Mouse (Mus musculus) forebrain, embryonic 10.5 days (tissue): Measurements from ENCODE around the gene Cdk17. TPM values are rescaled to one million over a fixed set of nuclear protein-coding genes. Genes with fewer than 3 reads are reported as not detected.
A peak's percentile ranks its signal among the peaks of the same experiment; 100 is the strongest.

Experiments
- DNase-seq: peaks from one replicate; pipeline ENCODE4 v3.0.0-alpha.2; 2017; ENCODE audit warnings: low spot score; ENCODE audit errors: extremely low spot score
- H3K27ac ChIP-seq: fragments of 300-500 bp; sonication (generic); 2 replicates; pipeline ENCODE4 v1.5.1; 2016; ENCODE audit warnings: mild to moderate bottlenecking
- H3K27me3 ChIP-seq: fragments of 300-500 bp; sonication (generic); 2 replicates; pipeline ENCODE4 v1.6.1; 2016; ENCODE audit warnings: mild to moderate bottlenecking; ENCODE audit not compliant: poor library complexity, severe bottlenecking
- H3K36me3 ChIP-seq: fragments of 300-500 bp; sonication (generic); replicated peaks from 2 replicates; pipeline ENCODE4 v1.6.1; 2016; ENCODE audit warnings: mild to moderate bottlenecking, moderate library complexity
- H3K4me1 ChIP-seq: fragments of 300-500 bp; sonication (generic); 2 replicates; pipeline ENCODE4 v1.6.1; 2016
- H3K4me3 ChIP-seq: fragments of 300-500 bp; sonication (generic); 2 replicates; pipeline ENCODE4 v1.5.1; 2016; ENCODE audit warnings: mild to moderate bottlenecking, moderate library complexity
- H3K9me3 ChIP-seq: fragments of 300-500 bp; sonication (generic); 2 replicates; pipeline ENCODE4 v1.6.1; 2016; ENCODE audit warnings: mild to moderate bottlenecking, moderate library complexity
- WGBS: fragments of 180-500 bp; shearing (Covaris S2); methylation state at CpG from one replicate; pipeline ENCODE4 v1.1.7; 2016; 5-methylcytosine and 5-hydroxymethylcytosine counted together
- polyA plus RNA-seq: library from polyadenylated mRNA; unstranded; fragments of >200 nt; fragmentation: Nextera tagmentation; extraction: Ambion mirVana; gene quantifications from 2 replicates; pipeline ENCODE4 v1.2.1, GENCODE M21; 2016

The Cdk17 gene
- polyA plus RNA-seq, 1 experiment from 2014 or later = 17.6 TPM

DNA sequence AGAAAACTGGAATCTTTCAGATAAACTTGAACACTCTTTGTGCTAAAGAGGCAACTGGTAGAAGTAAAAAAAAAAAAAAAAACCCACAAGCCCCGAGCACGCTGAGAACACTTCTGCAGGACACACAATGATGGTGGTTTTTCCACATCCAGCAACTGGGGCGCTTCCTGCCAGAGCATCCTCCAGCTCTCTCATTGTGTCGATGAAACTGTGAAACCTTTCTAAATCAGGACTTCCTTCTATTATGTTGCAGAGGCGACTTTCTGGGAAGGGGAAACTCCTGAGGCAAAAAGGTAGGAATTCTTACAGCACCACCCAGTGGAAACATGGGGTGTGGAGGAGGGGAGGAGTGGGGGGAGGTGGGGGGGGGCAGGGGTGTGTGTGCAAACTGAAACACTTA lies 137.1 kb downstream of the Cdk17 start:
- H3K4me1 ChIP-seq = peaks cover 20% of the 10 kb centered on the region
- no peaks in the 10 kb centered on the region for H3K27me3 ChIP-seq
- H3K4me3 ChIP-seq = no peak overlapping the region
- 48% methylated on average over 5 of the region's 5 CpGs for WGBS
- DNase-seq = no peak
- H3K27ac ChIP-seq = no peak overlapping the region
- no peaks in the 10 kb centered on the region for H3K9me3 ChIP-seq
- H3K36me3 ChIP-seq = no peaks in the 10 kb centered on the region

DNA sequence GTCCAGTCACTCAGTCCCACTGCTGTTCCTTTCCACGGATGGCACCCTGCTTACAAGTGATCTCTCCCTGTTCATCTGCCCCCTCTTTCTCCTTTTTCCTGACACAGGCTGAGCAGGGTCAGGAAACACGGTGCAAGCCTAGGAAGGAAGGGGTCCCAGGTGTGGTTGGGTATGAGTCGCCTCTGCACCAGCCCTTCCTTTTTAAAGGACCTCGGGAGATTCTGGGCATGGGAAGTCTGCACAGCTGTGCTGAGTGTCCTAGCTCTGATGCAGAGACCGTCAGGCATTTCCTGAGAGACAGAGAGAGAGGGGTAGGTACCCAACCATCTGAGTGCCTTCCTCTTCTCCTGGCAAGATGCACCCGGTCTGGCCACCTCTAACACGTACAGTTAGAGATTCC lies 137.5 kb downstream of the Cdk17 start:
- Histone ChIP-seq H3K9me3 (no peaks in the 10 kb centered on the region), H3K36me3 (no peaks in the 10 kb centered on the region), H3K4me3 (no peak overlapping the region), H3K27me3 (no peaks in the 10 kb centered on the region), H3K4me1 (peaks cover 25% of the 10 kb centered on the region), H3K27ac (no peak overlapping the region)
- 67% methylated on average over 7 of the region's 7 CpGs for WGBS
- no peak for DNase-seq

DNA sequence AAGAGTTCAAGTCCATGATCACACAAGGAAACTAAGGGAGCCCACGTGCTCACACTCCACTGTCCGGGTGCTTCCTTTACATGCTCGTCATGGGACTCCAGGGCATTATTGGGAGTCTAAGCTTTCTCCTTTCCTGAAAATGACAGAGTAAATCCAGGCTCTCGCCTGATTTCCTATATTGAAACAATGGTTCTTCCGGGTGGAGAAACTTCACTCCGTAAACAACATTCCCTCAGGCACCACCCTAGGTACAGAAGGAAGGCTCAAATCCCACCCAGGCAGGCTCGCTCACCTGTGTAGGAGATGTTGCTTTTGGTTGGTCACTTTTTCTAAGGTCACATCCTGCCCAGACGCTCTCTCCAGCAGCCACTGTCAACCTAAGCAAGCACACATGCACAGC lies 141.2 kb downstream of the Cdk17 start:
- H3K9me3 ChIP-seq = no peaks in the 10 kb centered on the region
- no peaks in the 10 kb centered on the region for H3K36me3 ChIP-seq
- WGBS = 74% methylated on average over 8 of the region's 8 CpGs
- no peak overlapping the region for H3K27ac ChIP-seq
- H3K27me3 ChIP-seq = no peaks in the 10 kb centered on the region
- peaks cover 13% of the 10 kb centered on the region for H3K4me1 ChIP-seq
- no peak overlapping the region for H3K4me3 ChIP-seq
- no peak for DNase-seq

DNA sequence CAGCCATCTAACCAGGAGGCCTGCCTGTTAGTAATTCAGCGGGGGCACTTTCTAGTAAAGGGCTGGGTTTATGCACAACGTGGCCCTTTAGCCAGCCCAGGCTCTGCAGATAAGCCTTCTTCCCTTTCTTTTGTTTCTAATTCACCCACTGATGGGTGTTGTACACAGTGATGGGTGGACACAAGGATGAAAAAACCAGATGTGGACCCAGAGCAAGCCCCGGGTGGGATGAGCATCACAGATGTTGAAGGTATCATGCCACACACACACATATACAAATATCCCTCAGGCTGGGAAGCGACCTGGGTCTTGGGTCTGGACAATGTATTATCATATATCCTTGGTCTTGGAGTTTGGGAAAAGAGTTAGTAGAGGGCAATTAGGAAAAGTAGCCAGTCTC lies 142.6 kb downstream of the Cdk17 start:
- 84% methylated on average over 4 of the region's 4 CpGs for WGBS
- Histone ChIP-seq H3K27ac (no peak overlapping the region), H3K36me3 (no peaks in the 10 kb centered on the region), H3K4me3 (no peak overlapping the region), H3K27me3 (peaks cover 6% of the 10 kb centered on the region; the same call in 1 of the 2 replicates), H3K9me3 (no peaks in the 10 kb centered on the region), H3K4me1 (peaks cover 9% of the 10 kb centered on the region)
- DNase-seq = no peak

DNA sequence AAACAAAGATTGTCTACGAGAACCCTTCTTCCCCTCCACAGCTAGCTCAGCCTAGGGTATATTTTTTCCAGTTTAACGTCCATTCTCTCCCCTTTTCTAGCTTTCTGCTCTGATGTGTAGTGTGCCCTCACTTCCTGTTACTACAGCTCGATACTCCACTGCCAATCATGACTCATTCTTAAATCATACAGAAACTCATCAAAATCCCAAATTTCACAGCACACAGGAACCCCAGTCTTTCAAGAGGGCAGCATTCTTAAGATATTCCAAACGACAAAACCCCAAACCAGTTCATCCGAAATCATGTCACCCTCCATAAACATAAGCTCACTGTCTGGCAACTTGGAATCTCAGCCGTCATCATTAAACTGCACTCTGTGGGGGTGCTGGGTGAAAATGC lies 145.3 kb downstream of the Cdk17 start:
- WGBS = 78% methylated on average over 6 of the region's 6 CpGs
- Histone ChIP-seq H3K4me3 (no peak overlapping the region), H3K36me3 (no peaks in the 10 kb centered on the region), H3K27ac (no peak overlapping the region), H3K4me1 (peaks cover 29% of the 10 kb centered on the region), H3K9me3 (no peaks in the 10 kb centered on the region), H3K27me3 (peaks cover 12% of the 10 kb centered on the region)
- DNase-seq = no peak

DNA sequence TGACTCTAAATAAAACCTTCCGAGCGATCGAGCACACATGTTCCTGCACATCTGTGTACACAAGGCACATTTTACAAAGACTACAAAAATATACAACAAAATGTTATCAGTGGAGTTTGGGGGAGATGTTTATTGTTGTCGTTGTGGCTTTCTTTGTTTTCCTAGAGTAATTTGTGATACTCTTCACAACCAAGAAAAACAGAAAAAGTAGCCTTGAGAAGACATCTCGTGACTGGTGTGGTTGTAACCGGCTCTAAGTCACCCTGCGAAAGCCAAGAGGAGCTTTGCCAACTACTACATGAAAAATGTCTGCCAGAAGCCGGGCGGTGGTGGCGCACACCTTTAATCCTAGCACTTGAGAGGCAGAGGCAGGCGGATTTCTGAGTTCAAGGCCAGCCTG lies 145.7 kb downstream of the Cdk17 start:
- Histone ChIP-seq H3K27ac (no peak overlapping the region), H3K4me1 (peaks cover 33% of the 10 kb centered on the region), H3K9me3 (no peaks in the 10 kb centered on the region), H3K36me3 (no peaks in the 10 kb centered on the region), H3K27me3 (peaks cover 16% of the 10 kb centered on the region), H3K4me3 (no peak overlapping the region)
- WGBS = 86% methylated on average over 11 of the region's 11 CpGs
- no peak for DNase-seq

GRCm38 (mm10) chr10:93309131-93309933 lies 148.7 kb downstream of the Cdk17 start:
- H3K36me3 ChIP-seq = no peaks in the 10 kb centered on the region
- H3K4me1 ChIP-seq = peaks cover 36% of the 10 kb centered on the region
- H3K4me3 ChIP-seq = peak overlapping the region; percentile 74
- H3K27me3 ChIP-seq = peaks cover 31% of the 10 kb centered on the region
- no peaks in the 10 kb centered on the region for H3K9me3 ChIP-seq
- H3K27ac ChIP-seq = peak overlapping the region; percentile 91
- peak; percentile 64 for DNase-seq
- WGBS = under 1% methylated on average over 20 of the region's 23 CpGs

DNA sequence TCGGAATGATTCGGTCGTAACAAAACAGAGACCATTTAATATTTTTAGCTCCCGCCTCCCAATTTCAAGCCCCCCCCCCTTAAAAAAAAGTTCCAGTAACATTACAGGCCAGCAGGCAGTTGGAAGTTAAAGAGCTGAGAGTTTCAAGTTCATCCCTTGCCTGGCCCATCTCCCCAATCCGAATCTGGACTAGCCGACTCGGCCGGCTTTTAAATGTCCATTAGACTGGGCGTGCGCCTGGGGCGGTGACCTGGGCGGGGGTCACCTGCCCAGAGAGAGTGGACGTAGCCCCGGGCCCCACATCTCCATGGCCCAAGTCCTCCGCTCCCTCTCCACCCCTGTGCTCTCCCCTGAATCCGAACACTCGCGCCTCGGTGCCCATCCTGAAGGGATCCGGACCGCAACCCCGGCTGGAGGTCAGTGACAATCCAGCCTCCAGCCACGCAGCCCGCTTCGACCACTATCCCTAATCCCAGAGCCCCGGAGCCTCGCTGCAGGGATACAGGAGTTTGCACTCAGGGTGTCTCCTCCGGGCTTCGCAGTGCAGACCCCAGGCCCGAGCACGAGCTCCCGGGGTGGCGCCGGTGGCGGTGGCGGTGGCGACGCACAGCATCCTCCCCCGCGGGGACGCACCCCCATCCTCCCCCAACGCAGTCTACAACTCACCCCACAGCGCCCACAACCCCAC lies 149.4 kb downstream of the Cdk17 start:
- peak; percentile 65 for DNase-seq
- under 1% methylated on average over 42 of the region's 43 CpGs for WGBS
- H3K27me3 ChIP-seq = peaks cover 31% of the 10 kb centered on the region
- H3K4me3 ChIP-seq = peak overlapping the region; percentile 74
- peaks cover 36% of the 10 kb centered on the region for H3K4me1 ChIP-seq
- peak overlapping the region; percentile 91 for H3K27ac ChIP-seq
- H3K9me3 ChIP-seq = no peaks in the 10 kb centered on the region
- no peaks in the 10 kb centered on the region for H3K36me3 ChIP-seq

DNA sequence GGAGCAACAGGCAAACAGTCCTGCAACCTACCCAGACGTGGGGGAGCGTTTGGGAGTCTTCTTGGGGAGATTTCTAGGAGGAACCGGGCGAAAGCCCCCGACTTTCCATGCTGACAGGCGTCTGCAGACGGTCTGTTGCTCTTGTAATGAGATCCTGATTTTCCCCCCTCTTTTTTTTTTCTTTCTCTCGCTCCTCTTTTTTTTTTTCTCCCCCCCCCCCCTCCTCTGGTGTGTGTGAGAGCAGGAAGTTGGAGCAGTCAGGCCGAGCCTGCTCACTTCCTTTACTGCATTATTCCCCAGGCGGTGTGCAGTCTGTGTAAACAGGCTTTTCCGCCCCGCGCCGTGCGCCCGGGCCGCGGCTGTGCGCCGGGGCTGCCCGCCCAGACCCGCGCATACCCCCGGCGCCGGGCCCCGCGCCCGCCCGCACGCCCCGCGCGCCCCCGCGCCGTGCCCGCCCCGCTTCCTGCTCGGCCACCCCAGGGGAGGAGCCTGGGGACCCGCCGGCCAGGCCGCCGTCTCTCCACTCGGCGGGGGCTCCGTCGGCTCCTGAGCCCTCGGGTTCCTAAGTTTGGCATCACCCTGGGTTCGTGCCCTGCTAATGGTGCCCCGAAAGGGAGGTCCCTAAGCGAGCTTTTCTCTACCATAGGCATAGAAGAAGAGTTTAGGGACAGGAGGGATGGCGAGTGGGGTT lies 150.2 kb downstream of the Cdk17 start, which contains the start of gene Elk3:
Gene Elk3, minus strand, starts transcription at position 415 of the 691 bp plus-strand sequence.
- Histone ChIP-seq H3K9me3 (no peaks in the 10 kb centered on the region), H3K4me1 (peaks cover 36% of the 10 kb centered on the region), H3K4me3 (peak within 1 kb of the TSS; percentile 74), H3K27me3 (peaks cover 31% of the 10 kb centered on the region), H3K36me3 (no peaks in the 10 kb centered on the region), H3K27ac (peak within 1 kb of the TSS; percentile 91)
- under 1% methylated on average over 51 of the region's 53 CpGs for WGBS
- peak; percentile 49 for DNase-seq

GRCm38 (mm10) chr10:93311576-93311975 lies 150.9 kb downstream of the Cdk17 start:
- Histone ChIP-seq H3K4me1 (peaks cover 36% of the 10 kb centered on the region), H3K9me3 (no peaks in the 10 kb centered on the region), H3K27ac (no peak overlapping the region), H3K36me3 (no peaks in the 10 kb centered on the region), H3K4me3 (peak overlapping the region; percentile 74), H3K27me3 (peaks cover 31% of the 10 kb centered on the region)
- no peak for DNase-seq
- 6% methylated on average over 4 of the region's 4 CpGs for WGBS
